8 mouse cellular contexts compared by ENCODE assay signal in the genomic region with DNA sequence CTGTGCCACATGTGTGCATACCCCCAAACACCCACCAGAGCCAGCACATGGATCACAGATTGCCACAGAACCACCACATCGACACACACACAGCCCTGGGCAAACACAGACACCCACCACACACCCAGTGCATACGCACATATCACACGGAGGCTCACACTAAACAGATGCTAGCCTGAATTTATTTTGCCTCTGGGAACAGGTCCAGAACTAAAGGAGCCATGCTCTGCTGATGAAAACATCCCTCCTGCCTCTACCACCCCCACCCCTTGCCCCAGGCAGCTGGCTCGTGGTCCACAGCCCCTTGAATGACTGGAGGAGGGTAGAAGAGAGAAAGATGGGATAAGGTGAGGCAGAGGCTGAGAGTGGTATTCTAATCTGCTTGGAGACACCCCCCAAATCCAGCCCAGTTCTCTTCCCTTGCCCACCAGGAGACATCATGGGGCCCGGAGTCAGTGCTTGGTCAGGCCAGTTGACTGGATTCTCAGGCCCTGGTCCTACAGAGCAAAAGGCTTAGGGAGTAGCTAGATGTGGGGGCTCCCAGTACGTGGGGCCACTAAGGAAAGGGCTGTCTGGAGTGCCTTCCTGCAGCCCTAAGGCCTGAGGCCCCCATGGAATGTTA. TPM values are rescaled to one million over a fixed set of nuclear protein-coding genes. Genes with fewer than 3 reads are reported as not detected.
DNase-seq lines count a peak whose midpoint lies in the region; ATAC-seq and TF ChIP-seq lines count a peak whose summit lies in the region.

No protein-coding gene starts in this region.

- peak overlapping the region; percentile 6; the same call in 1 of the 2 replicates for H3K4me3 ChIP-seq in kidney, embryonic 14.5 days (ENCODE audit: low read length)
- H3K4me3 ChIP-seq in heart, postnatal 0 days (ENCODE audit: low read depth, low read length), result peak overlapping the region; percentile 98
- no peak overlapping the region for H3K4me3 ChIP-seq in liver, embryonic 16.5 days (ENCODE audit: low read depth, low read length)

- no peaks in the 10 kb centered on the region for H3K9me3 ChIP-seq in kidney, embryonic 14.5 days (ENCODE audit: control insufficient read depth, low read length)
- H3K9me3 ChIP-seq in heart, postnatal 0 days (replicated peaks; ENCODE audit: control insufficient read depth, low read length), result no peaks in the 10 kb centered on the region
- H3K9me3 ChIP-seq in liver, embryonic 16.5 days (replicated peaks; ENCODE audit: control insufficient read depth, low read length), result no peaks in the 10 kb centered on the region

- H3K27me3 ChIP-seq in kidney, embryonic 14.5 days (ENCODE audit: control insufficient read depth, insufficient read depth, low read length), result no peaks in the 10 kb centered on the region; the same call in 1 of the 2 replicates
- no peaks in the 10 kb centered on the region for H3K27me3 ChIP-seq in heart, postnatal 0 days (ENCODE audit: control insufficient read depth, insufficient read depth, low read length)
- peaks cover 20% of the 10 kb centered on the region for H3K27me3 ChIP-seq in liver, embryonic 16.5 days (ENCODE audit: control insufficient read depth, insufficient read depth, low read depth, low read length)

- 53% methylated on average over 6 of the region's 6 CpGs for WGBS in kidney, embryonic 14.5 days
- 32% methylated on average over 6 of the region's 6 CpGs for WGBS in heart, postnatal 0 days
- WGBS in liver, embryonic 16.5 days (ENCODE audit: insufficient replicate concordance), result 34% methylated on average over 6 of the region's 6 CpGs

- DNase-seq in kidney, postnatal 14 days, result no peak
- peak; percentile 68 for DNase-seq in NIH3T3 (ENCODE audit: low read depth)
- DNase-seq in heart, postnatal 0 days (ENCODE audit: low spot score), result no peak
- DNase-seq in adrenal gland, postnatal 36 days, result no peak
- DNase-seq in gastrocnemius, postnatal 36 days, result no peak
- no peak for DNase-seq in cerebellum, adult 18-20 months

- ATAC-seq in kidney, embryonic 14.5 days (ENCODE audit: low FRiP score, low TSS enrichment), result no peak
- ATAC-seq in heart, postnatal 0 days (ENCODE audit: insufficient read depth, low read depth), result no peak; the same call in 1 of the 2 replicates
- ATAC-seq in liver, embryonic 16.5 days (ENCODE audit: low read depth), result no peak

- peak overlapping the region; percentile 67; the same call in 1 of the 2 replicates for H3K27ac ChIP-seq in kidney, embryonic 14.5 days (ENCODE audit: low read depth, low read length)
- peak overlapping the region; percentile 99 for H3K27ac ChIP-seq in heart, postnatal 0 days (ENCODE audit: low read depth)
- H3K27ac ChIP-seq in liver, embryonic 16.5 days (ENCODE audit: low read length), result peak overlapping the region; percentile 31

- peaks cover 68% of the 10 kb centered on the region for H3K4me1 ChIP-seq in kidney, embryonic 14.5 days (ENCODE audit: control insufficient read depth, insufficient read depth, low read length)
- H3K4me1 ChIP-seq in heart, postnatal 0 days (ENCODE audit: control insufficient read depth, insufficient read depth), result peaks cover 66% of the 10 kb centered on the region
- H3K4me1 ChIP-seq in liver, embryonic 16.5 days (ENCODE audit: control insufficient read depth, low read depth, low read length), result peaks cover 69% of the 10 kb centered on the region

- H3K9ac ChIP-seq in kidney, embryonic 14.5 days (ENCODE audit: low read depth, low read length), result peak overlapping the region; percentile 29
- no peak overlapping the region; the same call in 1 of the 2 replicates for H3K9ac ChIP-seq in heart, postnatal 0 days (replicated peaks; ENCODE audit: low read depth, low read length)
- no peak overlapping the region for H3K9ac ChIP-seq in liver, embryonic 16.5 days (ENCODE audit: low read depth, low read length)

- H3K4me2 ChIP-seq in kidney, embryonic 14.5 days (replicated peaks; ENCODE audit: low read depth, low read length), result peak overlapping the region; percentile 23
- H3K4me2 ChIP-seq in heart, postnatal 0 days (ENCODE audit: low read depth, low read length), result peak overlapping the region; percentile 86
- H3K4me2 ChIP-seq in liver, embryonic 16.5 days (ENCODE audit: low read depth, low read length), result no peak overlapping the region

- intact Hi-C loops in gastrocnemius, postnatal 36 days (cut with DNase I), result no loop called here

- H3K36me3 ChIP-seq in kidney, embryonic 14.5 days (ENCODE audit: control insufficient read depth, insufficient read depth, low read length), result peaks cover 8% of the 10 kb centered on the region; the same call in 1 of the 2 replicates
- peaks cover 7% of the 10 kb centered on the region; the same call in 1 of the 2 replicates for H3K36me3 ChIP-seq in heart, postnatal 0 days (replicated peaks; ENCODE audit: control insufficient read depth, insufficient read depth, low read length)
- no peaks in the 10 kb centered on the region for H3K36me3 ChIP-seq in liver, embryonic 16.5 days (ENCODE audit: control insufficient read depth, insufficient read depth)

- no peak for TF ChIP-seq EP300 in heart, postnatal 0 days (IDR thresholded peaks at IDR 0.05; ENCODE audit: low read depth)

- no peak for TF ChIP-seq CTCF in heart, postnatal 0 days (IDR thresholded peaks at IDR 0.05; ENCODE audit: low read depth)

RNA-seq across cellular contexts. Expression of gene Hdac7, which starts 16.0 kb away (rescaled TPM):
- 32.2 and 34.1 TPM in 2 replicates for polyA plus RNA-seq in kidney, embryonic 14.5 days (2014; fragmentation: Nextera tagmentation; extraction: Ambion mirVana)
- total RNA-seq in heart, postnatal 0 days (2014; rRNA removed; ENCODE audit: low replicate concordance), result 34.4 and 36.9 TPM in 2 replicates
- 15.6 TPM in 2 replicates for polyA plus RNA-seq in heart, postnatal 0 days (2015; fragmentation: Nextera tagmentation; extraction: Ambion mirVana)
- 4.7 and 5.8 TPM in 2 replicates for polyA plus RNA-seq in liver, embryonic 16.5 days (2015; fragmentation: Nextera tagmentation; extraction: Ambion mirVana)
- total RNA-seq in adrenal gland, postnatal 36 days (2021), result 10 to 100 TPM; 63.5 to 67.2 TPM
- 10 to 100 TPM; 10.6 to 11.8 TPM for total RNA-seq in gastrocnemius, postnatal 36 days (2021)

RNA-seq across cellular contexts. Expression of gene Slc48a1, which starts 50.0 kb away (rescaled TPM):
- polyA plus RNA-seq in kidney, embryonic 14.5 days (2014; fragmentation: Nextera tagmentation; extraction: Ambion mirVana), result 34.4 and 36.1 TPM in 2 replicates
- 56.5 and 76.1 TPM in 2 replicates for total RNA-seq in heart, postnatal 0 days (2014; rRNA removed; ENCODE audit: low replicate concordance)
- polyA plus RNA-seq in heart, postnatal 0 days (2015; fragmentation: Nextera tagmentation; extraction: Ambion mirVana), result 90.9 and 92.1 TPM in 2 replicates
- 98.9 and 103 TPM in 2 replicates for polyA plus RNA-seq in liver, embryonic 16.5 days (2015; fragmentation: Nextera tagmentation; extraction: Ambion mirVana)
- 100 to 1,000 TPM; 107 to 130 TPM for total RNA-seq in adrenal gland, postnatal 36 days (2021)
- total RNA-seq in gastrocnemius, postnatal 36 days (2021), result 10 to 100 TPM; 44.8 to 46.2 TPM

Comparison
In these comparisons a context has a peak if more than half of its experiments do, and no peak if none do; other contexts are left out.
1. H3K27ac ChIP-seq: peak in every context shown above with its lines; median percentile 99 in heart, postnatal 0 days; 67 in kidney, embryonic 14.5 days; 31 in liver, embryonic 16.5 days.